Mouse (Mus musculus): Measurements from ENCODE around the gene Tmem178.

Tmem178 gene

DNA sequence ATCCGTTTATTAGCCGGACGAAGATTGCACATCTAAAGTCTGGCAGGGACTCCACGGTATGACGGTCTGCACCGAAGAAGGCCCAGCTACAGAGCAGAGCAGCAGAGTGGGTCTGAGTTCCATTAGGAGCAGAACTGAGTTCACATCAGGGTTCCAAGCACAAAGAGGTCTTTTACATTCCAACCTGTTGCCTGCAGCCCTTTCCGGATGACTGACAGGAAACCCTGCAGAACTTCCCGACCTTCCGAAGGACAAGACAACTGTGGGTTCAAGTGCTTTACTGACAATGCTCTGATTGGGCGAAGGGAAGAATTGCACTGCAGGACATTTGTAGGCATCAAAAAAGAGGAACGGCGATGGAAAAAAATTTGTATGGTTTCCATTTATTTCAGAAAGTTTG is 56.6 kb downstream of the Tmem178 start:
- no peak for DNase-seq

DNA sequence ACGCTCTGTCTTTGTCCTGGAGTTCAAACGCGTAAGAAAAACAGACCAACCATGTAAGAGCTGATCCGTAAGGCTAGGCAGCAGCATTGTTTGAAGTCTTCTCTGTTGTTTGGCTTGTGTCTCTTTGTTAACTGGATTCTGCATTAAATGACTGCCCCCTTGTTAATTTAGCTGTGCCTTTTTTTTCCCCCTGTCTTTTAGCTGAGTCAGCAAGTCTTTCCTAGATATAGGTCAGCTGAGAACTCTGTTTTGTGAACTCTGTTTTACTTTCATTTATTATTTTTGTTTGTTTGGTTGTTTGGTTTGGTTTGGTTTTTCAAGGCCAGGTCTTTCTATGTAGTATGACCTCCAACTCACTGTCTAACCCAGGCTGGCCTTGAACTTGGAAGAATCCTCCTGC is 57.2 kb downstream of the Tmem178 start:
- no peak for DNase-seq

- DNase-seq, result no peak
These were observed 57.7 kb downstream of the Tmem178 start for GRCm38 (mm10) chr17:81002130-81002529.

GRCm38 (mm10) chr17:81004454-81004853 is 60.0 kb downstream of the Tmem178 start:
- no peak for DNase-seq

GRCm38 (mm10) chr17:81005292-81005691 is 60.9 kb downstream of the Tmem178 start:
- no peak for DNase-seq

DNA sequence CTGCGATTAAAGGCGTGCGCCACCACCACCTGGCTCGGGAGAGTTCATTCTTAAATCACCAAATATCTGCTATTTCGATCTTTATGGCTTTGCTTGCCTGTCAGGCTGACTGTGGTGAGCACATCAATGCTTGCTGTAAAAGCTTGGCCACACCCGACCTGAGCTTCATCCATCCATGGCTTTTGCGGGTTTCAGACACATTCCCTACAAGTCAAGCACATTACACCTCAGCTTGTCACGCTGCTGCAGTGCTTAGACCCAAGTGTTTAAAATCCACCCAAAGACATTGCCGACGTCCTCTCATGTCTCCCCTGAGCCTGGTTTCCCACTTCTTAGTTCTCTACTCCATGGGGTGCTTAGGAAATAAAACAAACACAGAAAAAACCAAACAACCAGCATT is 64.7 kb downstream of the Tmem178 start:
- no peak for DNase-seq

- DNase-seq, result no peak
These were observed 65.8 kb downstream of the Tmem178 start for GRCm38 (mm10) chr17:81010199-81010598.

DNA sequence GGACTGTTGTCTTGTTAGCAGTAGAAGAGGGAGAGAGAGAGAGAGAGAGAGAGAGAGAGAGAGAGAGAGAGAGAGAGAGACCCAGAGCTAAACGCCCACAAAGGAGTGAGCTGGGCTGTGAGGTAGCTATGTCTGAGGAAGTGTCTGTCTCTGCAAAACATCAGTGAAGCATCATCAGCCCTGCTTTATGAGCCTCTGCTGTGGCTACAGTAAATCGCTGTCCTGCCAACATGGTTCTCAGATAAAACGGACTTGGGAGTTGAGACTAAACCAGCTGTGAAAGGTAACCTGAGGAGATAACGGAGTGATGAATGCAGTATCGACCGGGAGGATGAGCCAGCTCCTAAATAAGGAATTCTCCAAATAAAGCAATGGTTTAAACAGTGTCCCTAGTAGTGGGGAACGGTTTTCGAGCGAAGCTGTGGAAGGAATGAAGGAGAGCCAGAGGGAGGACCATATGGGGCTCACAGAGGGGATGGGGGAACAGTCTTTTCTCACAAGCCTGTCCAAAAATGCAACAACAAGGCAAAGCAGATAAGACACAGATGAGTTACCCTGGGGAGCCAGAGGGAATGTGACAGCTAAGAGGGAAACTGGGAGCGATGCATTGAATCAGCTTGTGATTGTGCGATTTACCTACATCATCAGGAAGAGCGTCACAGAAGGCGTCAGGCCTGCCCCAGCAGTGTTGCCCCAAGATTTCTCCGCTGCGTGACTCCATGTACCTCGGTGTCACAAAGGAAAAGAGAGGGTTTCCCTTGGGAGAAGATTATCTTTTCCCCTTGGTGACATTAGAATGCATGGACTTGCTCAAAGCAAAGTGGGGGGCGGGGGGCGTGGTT is 66.6 kb downstream of the Tmem178 start:
- DNase-seq, result no peak

DNA sequence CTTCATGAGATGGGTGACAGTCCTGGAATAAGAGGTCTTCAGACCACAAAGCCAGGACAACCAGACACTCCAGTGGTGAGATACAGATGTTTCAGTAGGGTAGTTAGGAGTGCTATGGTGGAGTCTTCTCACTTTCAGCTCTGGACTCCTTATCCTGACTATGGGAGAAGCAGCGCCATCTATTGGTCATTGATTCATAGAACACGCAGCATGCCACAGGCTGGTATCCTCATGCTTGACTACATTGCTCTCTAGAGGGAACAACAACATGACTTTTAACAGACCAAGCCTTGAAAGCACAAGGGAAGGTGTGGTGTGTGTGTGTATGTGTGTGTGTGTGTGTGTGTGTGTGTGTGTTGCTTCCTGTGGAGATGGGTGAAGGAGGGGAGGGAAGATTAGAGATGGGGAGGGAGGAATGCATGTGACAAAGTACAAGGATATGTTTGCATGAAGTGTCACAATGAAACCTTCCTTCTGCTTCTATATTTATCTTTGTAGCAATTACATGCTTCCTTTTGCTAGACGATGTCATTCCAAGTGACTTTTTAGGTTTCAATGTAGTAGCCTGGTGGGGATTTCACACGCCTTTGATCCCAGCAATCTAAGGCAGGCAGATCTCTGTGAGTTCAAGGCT is 71.5 kb downstream of the Tmem178 start:
- peak; percentile 38 for DNase-seq

DNA sequence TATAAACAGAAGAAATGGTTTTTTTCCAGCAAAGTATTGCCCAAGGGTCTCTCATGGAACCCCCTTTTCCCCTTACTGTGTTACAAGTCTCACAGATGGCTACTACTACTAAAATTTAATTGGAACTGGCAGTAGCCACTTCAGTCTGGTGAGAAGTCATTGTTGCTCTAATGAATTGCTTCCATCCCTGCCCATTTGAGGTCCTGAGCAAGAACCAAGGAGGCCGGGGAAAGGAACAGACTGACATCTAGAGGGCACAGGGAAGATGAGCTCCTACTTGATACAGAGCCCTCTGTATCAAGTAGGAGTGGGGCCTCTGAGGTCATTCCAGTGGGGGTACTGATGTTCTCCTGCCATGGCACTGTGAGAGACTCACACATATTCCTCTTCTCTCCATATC is 72.7 kb downstream of the Tmem178 start:
- DNase-seq, result no peak

GRCm38 (mm10) chr17:81027331-81027730 is 82.9 kb downstream of the Tmem178 start:
- no peak for DNase-seq

- no peak for DNase-seq
These were observed 87.5 kb downstream of the Tmem178 start for GRCm38 (mm10) chr17:81031830-81032442.

DNA sequence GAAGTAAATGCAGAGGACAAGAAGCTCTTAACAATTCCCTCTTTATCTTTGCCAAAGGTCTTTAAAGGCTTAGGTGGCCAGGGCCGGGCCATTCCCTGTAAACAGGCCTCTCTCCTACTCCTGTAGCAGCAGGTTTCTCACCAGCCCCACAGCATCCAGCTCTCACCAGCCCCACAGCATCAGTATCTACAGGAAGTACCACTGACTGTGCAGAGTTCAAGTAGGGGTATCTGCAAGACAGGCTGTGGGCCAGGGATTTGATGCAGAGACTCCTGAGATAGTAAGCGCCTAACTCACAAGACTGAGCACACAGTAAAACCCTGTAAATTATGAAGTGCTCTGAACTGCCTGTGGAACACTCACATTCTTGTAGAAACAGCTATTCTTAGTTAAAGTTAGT is 88.5 kb downstream of the Tmem178 start:
- DNase-seq, result no peak

GRCm38 (mm10) chr17:81035354-81035753 is 90.9 kb downstream of the Tmem178 start:
- DNase-seq, result no peak

DNA sequence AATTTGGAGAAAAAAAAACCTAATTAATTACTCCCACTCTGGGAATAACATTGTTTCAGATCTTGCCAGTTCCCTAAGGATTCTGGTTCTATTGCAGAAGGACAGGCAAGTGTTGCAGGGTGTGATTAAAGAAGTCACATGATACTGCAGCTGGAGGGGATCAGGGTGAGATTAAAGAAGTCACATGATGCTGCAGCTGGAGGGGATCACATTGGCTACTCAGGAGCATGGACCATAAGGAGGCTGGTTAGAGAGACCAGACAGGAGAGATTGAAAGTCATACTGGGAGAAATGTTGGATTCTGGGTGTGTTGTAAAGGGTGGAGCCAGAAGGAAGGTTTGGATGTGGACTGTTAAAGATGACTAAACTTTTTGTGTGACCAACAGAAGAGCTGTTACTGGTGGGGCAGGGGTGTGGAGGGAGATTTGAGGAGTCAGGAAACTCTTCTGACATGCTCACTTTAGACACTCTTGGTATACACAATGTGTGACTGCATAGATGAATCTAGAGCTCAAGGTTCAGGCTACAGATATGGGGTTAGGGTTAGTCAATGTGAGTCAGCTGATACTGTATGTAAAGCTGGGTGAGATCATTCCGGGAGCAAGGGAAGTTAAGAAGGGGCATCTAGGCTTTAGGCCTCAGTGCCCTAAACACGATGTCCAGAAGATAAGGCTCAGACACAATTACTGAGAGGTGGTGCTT is 94.4 kb downstream of the Tmem178 start:
- no peak for DNase-seq

DNA sequence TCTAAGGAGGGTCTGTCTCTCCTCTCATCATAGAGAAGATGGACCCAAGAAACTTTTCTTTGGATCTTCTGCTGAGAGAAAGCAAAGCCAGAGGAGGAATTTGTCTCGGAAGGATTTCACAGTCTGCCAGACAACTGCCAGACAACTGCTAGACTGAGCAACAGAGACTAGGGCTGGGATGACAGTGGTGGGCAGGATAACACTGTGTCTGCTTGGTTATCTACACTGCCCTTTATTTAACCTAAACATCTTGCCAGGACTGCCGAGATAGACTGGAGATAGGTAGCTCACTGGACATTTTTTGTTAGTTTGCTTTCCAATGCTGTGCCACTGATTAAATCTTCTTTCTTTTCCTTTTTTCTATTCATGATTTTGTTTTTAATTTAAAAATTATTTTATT is 97.2 kb downstream of the Tmem178 start:
- DNase-seq, result no peak

DNA sequence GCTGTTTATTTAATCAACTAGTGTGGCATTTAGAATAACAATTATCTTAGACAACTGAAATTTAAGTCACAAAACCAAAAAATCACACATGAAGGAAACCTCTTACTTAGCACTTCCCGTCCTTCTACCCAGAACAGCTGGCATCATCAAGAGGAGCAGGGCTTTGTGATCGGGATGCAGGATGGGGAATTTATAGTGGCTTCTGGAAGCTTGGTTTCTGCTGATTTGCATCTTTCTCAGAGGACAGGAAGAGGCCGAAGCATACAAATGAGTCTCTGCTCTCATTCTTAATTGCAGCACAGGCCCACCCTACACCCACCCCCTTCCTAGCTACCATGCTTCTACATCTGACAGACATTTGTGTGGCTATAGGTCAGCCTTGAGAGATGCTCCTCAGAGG is 99.9 kb downstream of the Tmem178 start:
- no peak for DNase-seq

- DNase-seq, result no peak
These were observed 100.7 kb downstream of the Tmem178 start for GRCm38 (mm10) chr17:81045115-81045514.

GRCm38 (mm10) chr17:81045525-81046150 is 101.2 kb downstream of the Tmem178 start:
- peak; percentile 14 for DNase-seq

DNA sequence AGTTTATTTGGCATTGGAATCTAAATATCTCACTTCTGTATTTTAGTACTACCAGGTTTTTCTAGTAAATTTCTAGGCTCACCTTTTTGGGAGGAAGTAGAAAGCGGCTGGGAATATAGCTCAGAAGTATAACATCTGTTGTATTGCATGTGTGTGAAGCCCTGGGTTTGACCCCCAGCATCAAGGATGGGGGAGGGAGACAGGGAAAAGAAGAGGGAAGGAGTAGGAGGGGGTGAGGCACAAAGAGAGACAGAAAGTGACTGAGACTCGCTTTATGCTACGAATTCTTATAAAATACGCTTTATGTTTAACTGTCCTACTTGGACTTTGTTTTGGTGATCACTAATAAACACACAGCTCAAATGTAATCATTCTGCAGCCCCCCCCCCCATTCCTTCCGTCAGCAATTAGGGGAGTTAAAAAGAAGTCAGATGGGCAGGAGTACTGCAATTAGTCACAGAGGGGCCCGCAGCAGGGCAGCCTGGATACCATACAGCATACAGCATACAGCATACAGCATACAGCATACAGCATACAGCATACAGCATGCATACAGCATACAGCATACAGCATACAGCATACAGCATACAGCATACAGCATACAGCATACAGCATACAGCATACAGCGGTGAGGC is 103.6 kb downstream of the Tmem178 start:
- DNase-seq, result no peak

Data from kidney, adult 11 months (tissue).